Mouse (Mus musculus) hindlimb bud, embryonic 11.5 days (tissue): ENCODE results near the gene Fam216b.

Experiments
- DNase-seq: peaks from one replicate; pipeline ENCODE4 v3.0.0-alpha.2; 2012; ENCODE audit warnings: low read depth, low spot score; ENCODE audit errors: extremely low spot score

The Fam216b gene

GRCm38 (mm10) chr14:78088907-78089306 lies at the start of gene Fam216b:
Fam216b (minus strand) TSS chr14:78089007.
- no peak for DNase-seq

DNA sequence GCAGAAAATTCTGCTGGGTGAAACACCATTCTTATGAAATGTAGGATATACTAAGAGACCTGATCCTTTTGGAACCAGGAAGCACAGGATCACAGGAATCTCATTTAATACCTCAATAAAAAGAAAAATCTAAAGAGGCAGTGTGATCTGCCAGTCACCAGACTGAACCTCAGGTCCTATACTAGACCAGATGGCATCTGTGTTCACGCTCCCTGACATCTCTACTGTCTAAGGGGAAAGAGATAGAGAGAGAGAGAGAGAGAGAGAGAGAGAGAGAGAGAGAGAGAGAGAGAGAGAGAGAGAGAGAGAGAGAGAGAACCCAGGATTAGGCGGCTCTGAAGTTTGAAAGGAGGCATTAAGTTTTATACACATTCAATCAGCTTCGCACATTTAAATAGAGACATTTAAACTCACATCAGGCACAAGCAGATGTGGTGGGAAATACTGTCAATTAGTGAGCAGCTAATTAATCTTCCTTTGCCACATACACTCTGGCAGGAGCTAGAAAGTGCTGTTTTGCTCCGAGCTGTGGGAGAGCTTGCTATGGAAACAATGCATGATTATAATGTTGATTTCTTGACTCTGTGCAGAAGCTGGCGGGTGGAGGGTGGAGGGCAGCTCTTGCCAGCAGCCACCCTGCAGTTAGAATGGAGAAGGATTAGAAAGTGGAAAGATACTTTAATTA lies 43.7 kb upstream of the Fam216b start:
- no peak for DNase-seq

GRCm38 (mm10) chr14:78126670-78127069 lies 37.9 kb upstream of the Fam216b start:
- DNase-seq = no peak

DNA sequence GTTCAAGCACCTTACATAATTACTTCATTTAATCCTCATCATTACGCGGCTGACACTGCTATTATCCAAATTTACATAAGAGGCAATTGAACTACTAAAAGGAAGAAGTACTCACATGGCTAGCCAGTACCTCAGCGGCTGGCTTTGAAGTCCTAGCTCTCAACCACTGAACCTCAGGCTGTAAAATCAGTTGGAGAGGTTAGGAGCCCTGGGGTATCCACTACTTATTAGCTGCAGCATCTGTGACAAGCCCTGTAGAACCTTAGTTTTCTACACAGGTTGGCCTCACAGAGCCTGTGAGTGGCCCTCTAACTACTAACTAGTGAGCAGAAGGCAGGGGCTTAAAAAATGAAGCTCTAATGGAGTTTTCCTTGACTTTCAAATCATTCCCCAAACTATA lies 31.5 kb upstream of the Fam216b start:
- no peak for DNase-seq

- DNase-seq = no peak
These were observed 30.8 kb upstream of the Fam216b start for GRCm38 (mm10) chr14:78119449-78120200.

- DNase-seq = no peak
These were observed 28.9 kb upstream of the Fam216b start for GRCm38 (mm10) chr14:78117671-78118070.

DNA sequence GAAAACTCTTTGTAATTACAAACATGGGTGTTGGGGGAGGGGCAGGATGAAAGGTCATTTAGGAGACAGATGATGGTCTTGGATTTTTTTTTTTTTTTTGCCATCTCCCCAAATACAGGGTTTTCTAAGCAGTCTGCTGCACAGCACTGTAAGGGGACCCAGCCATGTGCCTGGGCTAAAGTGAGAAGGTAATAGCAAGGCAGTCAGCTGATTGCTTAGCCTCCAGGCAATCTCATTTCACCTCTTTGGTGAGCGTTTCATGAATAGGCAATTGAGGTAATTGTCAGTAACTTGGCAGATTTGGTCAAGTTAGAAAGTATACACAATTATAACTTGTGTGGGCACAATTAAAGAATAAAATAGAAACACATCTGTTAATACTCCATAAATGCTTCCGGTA lies 28.5 kb upstream of the Fam216b start:
- DNase-seq = no peak

- no peak for DNase-seq
These were observed 23.7 kb upstream of the Fam216b start for GRCm38 (mm10) chr14:78112466-78112865.

DNA sequence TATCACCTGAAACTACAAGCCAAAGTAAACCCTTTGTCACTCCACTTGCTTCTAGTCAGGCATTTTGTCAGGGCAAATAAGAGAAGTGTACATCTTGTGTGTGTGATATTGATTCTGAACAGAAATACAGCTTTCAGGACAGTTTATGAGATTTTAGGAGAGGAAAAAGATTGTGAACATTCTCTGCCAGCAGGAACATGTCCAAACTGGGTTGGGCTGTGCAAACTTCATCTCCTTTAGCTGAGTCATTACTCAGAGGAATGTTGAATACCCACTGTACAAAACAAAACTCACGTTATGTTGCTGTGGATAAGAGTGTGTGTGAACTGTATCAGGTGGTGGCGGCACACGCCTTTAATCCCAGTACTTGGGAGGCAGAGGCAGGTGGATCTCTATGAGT lies 22.1 kb upstream of the Fam216b start:
- DNase-seq = no peak

DNA sequence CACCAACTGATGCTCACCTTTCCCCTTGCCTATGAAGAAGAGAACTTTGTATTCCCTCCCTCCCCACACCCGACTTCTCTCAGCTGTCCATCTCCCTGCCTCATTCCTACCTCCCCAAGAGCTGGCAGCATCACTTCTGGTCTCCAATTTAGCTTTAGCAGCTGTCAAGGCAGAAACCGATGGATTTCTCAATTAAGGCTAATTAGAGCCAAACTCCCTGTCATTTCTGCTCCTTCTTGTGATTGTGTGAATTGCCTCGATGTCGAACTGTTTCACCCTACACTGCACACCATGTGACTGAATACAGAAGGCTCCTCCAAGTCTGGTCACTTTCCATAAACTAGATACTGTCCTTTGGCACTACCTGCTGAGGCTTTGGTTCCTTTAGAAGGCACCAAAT lies 20.6 kb upstream of the Fam216b start:
- no peak for DNase-seq

DNA sequence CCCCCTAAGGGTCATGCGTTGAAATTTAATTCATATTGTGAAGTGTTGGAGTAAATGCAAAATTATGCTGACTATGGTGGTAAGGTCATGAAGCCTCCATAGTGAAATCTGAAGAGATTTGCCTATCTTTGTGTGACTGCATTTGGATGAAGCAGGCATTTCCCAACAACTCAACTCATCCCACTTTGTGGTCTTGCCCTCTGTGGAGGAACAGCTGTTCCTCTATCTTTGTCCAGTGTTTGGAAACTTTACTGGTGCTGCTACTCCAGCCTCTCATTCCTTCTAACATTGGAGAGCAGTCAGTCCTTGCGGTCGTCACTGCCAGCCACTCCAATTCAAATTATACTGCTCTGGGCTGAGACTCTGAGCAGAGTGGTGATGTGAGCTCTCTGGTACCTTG lies 19.6 kb upstream of the Fam216b start:
- DNase-seq = no peak

GRCm38 (mm10) chr14:78089591-78089990 lies 784 bp upstream of the Fam216b start:
- DNase-seq = no peak

GRCm38 (mm10) chr14:78083465-78083864 lies 5.3 kb downstream of the Fam216b start:
- DNase-seq = no peak

- DNase-seq = no peak
These were observed 11.3 kb downstream of the Fam216b start for GRCm38 (mm10) chr14:78077508-78077907.

DNA sequence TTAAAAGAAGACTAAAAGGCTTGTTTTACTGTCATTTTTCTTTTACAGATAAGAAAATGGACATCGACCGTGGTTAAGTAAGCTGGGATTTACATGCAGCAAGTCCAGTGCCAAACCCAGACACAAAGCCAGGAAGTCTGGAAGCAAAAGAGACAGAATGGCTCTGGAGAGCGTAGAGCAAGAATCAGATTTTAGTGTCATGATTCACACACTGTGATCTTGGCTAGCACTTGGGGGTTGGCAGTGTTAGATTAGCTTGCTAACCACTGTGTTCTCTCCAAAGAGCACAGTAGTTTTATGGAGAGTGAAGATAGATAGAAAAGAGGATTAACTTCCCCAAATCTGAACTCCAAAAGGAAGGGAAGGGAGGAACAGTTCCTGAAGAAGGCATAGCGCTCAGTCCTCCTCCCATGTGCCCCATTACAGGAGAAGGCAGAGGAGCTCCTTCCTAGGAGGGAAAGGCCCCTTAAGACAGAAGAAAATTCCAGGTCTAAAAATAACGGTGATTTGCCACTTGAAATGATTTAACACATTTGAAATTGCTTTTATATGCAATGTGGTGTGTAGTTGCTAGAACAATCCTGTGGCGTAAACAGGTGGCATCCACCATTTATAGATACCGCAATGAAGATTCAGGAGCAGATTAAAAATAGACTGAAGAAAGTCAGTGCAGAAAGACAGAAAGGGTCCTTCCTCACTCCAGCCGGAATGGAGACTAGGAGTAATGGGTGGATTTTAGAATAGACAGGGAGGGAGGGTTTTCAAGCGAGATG lies 22.7 kb downstream of the Fam216b start:
- DNase-seq = no peak

- no peak for DNase-seq
These were observed 26.3 kb downstream of the Fam216b start for GRCm38 (mm10) chr14:78062484-78062883.

DNA sequence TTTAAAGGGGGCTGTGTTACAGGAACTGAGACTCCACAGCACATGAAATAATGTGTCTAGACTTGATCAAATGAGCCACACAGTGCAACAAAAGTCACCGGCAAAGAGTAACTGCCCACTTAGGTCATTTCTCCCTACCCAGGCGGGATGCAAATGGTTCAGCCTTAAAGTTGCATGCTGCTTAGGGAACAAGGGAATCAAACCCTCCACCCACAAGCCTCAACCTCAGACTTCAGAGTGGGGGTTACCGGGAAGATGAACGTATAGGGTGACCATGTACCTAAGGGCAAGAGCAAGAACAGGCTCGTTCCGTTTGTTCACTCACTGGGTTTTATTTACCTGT lies 28.2 kb downstream of the Fam216b start:
- DNase-seq = peak; percentile 20

- DNase-seq = peak; percentile 24
These were observed 28.8 kb downstream of the Fam216b start for GRCm38 (mm10) chr14:78059878-78060608.

- DNase-seq = no peak
These were observed 31.4 kb downstream of the Fam216b start for GRCm38 (mm10) chr14:78057362-78057761.

DNA sequence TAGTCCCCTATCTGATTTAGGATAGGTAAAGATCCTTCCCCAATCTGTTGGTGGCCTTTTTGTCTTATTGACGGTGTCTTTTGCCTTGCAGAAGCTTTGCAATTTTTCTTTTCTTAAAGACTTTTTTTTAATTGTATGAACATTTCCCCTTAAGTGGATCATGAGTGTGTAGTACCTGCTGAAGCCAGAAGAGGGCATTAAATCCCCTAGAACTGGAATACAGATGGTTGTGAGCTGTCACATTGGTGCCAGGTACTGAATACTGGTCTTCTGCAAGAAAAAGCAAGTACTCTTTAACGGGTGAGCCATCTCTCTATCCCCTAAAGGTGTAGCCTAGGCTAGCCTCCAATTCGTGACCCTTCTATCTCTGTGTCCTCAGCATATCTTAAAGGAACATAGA lies 32.4 kb downstream of the Fam216b start:
- no peak for DNase-seq

DNA sequence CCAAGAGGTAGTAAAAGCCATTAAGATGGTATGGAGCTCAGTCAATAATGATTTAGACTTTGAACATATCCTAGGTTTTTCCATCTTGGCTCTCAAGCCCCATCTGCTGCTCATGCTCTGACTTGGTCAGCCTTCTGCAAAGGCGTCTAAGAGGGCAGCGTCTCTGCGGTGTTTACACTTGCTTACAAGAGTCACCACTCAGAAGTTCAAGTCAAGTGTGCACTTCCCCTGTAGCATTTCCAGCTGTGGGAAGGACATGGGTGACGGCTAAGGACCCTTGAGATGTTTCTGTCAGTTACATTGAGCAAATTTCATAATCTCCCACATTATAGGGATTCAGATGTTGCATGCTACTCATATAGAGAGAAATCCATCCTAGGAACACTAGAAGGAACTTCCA lies 40.1 kb downstream of the Fam216b start:
- no peak for DNase-seq
